Mouse (Mus musculus) cerebellum, adult 8-10 months (tissue): Measurements from ENCODE around the gene Cpa2.

ENCODE experiments used
- DNase-seq: peaks from one replicate; pipeline ENCODE4 v3.0.0; 2022

Cpa2 gene

DNA sequence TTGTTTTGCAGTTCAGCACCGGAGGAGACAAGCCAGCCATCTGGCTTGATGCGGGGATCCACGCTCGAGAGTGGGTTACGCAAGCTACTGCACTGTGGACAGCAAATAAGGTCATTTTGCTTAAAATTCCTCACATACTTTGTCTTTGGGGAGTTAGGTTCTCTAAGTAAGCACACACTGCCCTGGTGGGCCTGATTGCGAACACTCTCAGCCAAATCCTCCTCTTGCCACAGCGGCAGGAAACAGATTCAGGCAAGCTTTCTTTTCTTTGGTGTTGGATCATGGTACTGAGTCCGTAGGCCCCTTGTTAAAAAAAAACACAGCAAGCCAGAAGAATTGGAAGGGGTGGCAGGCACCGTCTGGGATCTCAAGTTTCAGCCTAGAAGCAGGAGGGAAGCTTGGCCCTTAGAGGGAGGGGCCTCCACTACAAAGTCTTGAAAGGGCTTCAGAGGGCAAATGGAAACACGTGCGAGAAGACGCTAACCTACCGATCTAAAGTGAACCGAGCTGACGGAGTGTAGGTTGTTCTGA is 7.9 kb downstream of the Cpa2 start:
- DNase-seq, result no peak

DNA sequence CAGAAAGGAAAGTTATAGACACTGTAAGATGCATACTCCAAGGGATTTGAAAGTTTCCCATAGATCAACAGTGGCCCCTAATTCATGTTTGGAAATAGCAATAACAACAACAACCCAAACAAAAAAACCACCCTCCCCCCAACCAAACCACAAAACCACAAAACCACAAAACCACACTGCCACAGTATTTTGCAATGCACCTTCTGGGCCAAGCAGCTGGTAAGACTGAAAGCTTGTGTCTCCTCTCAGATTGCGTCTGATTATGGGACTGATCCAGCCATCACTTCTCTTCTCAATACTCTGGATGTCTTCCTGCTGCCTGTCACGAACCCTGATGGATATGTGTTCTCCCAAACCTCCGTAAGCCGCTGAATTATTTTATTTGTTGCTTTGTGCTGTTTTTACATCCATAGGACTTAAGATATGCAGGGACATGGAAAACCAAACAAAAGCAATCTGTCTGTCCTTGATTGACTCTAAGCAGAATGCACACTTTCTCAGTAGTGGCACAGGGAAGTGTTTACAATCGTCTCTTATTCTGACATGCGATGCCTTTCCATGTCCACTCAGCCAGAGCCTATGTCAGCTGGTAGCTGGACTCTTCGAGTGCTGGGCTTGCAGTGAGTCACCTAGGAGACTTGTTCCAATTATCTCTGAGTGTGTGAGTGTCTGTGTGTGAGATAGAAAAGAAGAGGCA is 9.3 kb downstream of the Cpa2 start:
- no peak for DNase-seq

DNA sequence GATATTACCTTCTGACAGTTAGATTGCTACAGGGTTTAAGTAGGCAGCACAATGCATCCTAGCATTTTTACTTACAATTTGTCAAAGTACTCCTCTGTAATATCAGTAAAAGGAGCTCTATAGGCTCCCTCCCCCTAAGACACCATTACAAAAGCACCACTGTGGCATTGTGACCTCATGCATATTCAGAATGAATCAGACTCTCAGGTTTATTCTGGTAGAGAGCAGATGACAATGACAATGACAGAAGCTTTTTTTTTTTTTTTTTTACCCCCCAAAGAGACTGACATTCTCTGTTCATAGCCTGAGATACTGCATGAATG is 9.8 kb downstream of the Cpa2 start:
- no peak for DNase-seq

DNA sequence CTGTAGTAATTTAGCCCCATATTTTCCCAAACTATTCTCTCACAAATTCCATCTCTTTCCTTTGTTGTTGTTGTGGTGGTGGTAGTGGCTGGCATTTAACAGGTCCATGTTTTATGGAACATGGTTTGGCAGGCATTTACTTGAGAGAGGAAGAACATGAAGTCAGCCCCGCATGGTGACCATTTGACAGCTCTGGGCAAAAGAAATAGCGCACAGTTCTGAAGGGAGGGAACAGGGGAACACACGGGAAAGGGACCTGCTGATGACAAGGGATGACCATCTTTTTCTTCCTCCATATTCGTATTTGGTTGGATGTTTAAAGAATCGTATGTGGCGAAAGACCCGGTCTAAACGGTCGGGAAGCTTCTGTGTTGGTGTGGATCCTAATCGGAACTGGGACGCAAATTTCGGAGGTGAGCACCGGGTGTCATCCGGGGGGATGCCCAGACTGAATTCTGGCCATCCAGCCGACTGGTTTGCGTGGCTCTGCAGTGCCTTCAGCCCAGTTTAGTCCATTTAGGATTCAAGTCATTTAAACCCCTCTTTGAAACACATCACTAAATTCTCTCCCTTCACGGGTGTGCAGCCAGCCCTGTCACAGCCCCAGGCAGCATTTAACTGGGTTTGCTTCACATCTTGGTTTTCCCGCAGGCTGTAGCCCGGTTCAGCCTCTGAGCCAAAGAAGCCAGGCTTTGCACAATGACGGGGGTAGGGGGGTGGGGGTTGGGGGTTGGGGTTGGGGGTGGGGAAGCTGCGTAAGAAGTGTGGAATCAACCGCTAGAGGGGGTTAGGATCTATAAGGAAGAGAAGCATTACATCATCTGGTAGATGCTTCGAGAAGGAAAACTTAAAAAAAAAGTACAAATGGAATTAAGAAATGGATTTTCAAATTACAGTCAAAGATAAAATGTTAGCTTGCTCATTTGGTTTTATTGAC is 10.5 kb downstream of the Cpa2 start:
- DNase-seq, result peak; percentile 30

DNA sequence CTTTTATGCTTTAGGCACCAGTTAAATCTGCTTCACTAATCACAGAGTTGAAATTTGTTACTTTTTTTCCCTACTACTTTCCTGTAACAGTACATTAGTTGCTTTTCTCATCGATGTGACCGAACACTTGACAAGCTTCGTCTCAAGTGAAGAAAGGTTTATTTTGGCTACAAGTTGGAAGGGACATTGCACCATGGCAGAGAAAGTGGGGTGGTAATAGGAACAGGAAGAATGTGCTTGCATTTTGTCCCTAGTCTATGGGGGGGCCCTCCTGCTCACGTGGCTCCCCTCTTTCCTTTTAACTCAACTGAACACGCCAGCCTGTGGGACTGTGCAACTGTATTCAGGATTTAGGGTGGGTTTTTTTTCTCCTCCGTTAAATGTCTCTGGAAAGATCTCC is 11.2 kb downstream of the Cpa2 start:
- DNase-seq, result no peak

DNA sequence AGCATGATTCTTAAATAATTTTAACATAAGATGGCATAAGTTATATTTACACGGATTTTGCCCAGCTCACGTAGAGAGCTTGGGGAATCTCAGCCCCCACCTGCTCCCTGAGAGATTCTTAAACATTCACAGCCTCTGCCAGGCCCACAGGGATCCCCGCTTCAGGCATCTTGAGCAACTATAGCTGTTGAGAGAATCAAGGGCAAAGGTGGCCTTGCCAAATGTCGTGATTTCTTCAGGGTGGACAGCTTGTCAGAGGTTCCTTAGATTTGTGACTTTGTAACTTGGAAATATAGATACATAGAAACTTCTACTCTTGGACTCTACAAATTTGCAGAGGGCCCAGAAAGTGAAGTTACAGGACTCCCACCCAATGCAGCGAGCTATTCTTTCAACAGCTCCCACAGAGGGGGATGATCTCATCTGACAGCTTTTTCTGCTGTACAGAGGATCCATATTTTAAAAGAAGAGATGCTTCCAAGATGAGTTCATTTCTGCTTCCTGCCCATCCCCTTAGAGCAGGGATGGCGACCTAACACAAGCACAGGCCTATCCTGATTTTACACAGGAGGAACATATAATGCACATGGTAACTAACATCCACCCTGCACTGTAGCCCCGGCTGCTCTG is 12.1 kb downstream of the Cpa2 start:
- no peak for DNase-seq

DNA sequence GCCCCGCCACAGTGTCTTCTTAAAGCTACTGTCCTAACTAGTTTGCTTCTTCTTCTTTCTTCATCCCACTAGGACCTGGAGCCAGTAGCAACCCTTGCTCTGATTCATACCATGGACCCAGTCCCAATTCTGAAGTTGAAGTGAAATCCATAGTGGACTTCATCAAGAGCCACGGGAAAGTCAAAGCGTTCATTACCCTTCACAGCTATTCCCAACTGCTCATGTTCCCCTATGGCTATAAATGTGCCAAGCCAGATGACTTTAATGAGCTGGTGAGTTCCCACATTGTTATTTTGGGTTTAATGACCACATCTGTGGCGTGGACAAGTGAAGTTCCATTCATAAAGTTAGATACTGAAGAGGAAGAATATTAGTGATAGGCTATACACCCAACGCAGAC is 12.7 kb downstream of the Cpa2 start:
- no peak for DNase-seq

DNA sequence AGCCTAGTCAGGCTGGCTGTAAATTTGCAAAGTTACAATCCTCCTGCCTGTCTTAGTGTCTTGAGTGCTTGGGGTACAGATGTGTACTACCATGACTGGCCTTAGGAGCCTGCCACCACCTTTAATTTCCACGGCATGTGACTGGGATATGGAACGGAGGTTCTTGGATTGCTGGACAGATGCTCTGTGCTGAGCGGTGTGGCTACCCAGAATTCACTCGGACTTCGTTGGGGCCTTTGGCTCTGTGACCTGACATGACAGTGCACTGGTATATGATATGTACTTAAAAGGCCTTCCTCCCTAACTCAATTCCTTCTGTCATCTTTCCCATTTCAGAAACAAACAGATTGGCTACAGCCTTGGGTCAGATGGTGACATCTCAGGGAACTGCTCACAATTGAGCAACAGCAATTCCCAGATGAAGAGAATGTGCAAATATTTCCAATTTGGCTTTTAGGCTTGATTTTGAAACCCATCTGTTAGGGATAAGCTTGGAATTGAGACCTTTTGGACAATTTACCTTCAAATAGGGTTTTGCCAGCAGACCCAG is 13.3 kb downstream of the Cpa2 start:
- DNase-seq, result no peak

DNA sequence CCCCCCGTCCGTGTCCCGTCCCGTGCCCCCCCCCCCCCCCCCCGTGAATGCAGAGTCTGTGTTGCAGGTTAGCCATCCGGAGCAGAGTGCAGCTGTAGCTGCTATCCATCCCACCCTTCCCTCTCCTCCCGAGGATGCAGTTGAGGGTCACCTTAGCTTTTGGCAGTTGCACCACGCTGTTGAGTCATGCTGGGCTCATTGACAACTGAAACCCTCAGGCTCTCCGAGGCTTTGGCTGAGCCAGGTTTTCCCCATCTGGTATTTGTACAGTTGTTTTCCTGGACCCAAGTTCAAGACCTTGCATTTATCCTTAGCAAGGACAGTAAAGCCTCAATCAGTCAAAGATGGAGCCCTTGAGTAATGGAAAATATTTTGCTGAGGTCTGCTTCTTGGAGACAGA is 14.7 kb downstream of the Cpa2 start:
- DNase-seq, result no peak

DNA sequence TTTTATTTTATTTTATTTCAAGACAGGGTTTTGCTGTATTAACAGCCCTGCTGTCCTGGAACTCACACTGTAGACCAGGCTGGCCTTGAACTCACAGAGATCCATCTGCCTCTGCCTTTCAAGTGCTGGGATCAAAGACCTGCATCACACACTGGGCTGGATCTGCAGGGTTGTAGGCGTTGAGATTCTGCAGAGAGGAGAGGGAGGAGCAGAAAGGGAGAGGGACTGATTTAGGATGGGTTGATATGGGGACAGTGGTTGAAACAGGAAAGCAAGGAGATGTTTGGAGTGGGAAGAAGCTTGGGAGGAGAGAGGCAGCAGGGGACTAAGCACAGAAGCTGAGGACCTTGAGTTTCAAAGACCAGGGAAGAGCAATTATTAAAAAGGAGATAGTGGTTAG is 18.3 kb downstream of the Cpa2 start:
- DNase-seq, result no peak

DNA sequence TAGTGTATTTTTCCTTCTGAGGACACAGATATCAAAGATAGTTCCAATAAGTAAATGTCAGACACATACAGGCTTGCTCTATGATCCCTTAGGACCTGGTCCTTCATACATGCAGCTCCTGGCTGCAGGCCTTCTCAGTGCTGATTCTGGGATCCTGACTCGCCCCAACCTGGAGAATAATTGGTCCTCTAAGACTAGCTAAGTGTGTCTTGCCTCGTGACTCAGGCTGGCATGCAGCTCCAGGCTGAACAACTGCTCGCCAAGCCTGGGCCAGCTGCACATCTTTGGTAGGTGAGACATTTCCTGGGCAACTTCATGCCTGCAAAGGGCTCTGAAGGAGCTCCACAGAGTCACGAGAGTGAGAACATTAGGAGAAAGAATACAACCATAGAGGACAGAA is 20.8 kb downstream of the Cpa2 start:
- no peak for DNase-seq

DNA sequence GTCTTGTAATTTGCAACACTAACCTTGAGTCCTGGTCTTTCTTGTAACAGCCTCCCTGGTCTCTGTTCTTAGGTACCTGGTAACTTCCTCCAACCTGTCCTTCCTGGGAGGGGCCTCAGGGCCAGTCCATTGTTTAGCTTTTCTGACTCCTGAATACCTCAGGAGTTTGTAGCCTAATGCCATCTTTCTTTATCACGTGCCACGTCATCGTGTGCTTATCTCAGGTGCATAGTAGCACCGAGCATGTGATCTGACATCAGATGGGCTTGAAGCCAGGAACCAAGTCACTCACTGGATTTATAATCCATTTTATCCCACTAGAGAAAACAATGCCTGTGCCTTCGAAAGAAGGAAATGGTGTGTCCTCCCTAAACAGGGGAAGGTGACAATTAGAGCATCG is 22.2 kb downstream of the Cpa2 start:
- no peak for DNase-seq

DNA sequence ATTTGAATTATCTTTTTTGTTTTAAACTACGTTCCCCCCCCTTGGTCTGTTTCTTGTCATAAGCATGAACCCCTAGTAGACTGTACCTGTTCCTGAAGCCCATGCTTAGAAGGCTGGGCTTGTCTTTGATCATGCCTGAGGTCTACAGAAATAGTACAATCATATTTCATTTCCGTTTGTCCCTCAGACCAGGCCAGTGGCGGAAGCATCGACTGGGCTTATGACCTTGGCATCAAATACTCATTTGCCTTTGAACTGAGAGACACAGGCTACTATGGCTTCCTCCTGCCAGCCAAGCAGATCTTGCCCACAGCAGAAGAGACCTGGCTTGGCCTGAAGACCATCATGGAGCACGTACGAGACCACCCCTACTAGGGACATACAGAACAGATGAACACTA is 22.7 kb downstream of the Cpa2 start:
- DNase-seq, result no peak

DNA sequence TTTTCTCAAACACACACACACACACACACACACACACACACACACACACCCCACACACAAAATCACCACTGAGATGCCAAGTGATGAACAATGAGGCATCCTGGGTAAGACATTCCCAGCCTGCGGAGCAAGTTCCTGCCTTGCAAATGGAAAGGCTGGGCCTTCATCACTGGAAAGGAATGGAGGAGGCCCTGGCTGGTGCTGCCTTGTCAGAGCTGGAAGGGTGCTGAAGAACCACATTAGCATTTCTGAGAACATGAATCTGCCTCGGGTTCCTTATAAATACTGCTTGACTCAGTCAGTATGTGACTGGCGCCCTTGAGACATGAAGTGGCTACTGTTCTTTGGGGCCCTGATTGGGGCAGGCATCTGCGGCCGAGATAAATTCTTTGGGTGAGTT is 26.7 kb downstream of the Cpa2 start, which contains the start of gene Cpa4:
TSS of gene Cpa4 (plus strand) at position 301 of the 400 bp plus-strand sequence.
- no peak for DNase-seq

DNA sequence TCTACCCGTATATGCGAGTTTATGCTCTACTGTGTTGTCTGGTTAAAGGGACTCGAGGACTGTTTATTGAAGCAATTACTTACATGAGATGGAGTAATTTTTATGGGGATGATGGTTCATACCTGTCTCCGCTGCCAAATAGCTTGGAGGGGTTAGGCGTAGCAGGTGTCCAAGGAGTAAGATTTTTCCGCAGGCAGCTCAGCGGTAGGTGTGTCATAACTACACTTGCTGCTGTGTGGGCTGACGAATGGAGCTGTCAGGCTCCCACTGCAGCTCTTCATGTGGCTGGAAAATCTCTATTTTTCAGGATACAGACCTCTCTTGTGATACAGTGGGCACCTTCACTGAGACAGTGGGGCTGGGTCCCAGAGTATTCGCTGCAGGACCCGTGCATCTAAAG is 27.9 kb downstream of the Cpa2 start:
- no peak for DNase-seq

DNA sequence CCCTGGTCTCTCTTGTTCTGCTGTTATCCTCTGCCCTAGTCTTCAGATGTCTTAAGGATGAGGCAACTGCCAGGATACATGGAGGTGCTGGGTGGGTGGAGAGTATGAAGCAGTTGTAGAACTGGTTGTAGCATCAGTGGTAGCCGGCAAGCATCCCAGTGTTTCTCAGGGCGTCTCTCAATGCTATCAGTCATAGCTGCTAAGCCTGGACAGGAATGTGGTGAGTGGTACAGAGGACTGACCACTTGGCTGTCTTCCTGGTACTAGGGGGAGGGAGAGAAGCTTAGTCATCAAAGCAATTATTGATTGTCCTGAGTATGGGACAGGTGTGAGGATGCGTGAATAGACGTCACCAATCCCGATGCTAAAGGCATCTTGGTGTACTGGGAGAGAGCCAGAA is 28.6 kb downstream of the Cpa2 start:
- no peak for DNase-seq

DNA sequence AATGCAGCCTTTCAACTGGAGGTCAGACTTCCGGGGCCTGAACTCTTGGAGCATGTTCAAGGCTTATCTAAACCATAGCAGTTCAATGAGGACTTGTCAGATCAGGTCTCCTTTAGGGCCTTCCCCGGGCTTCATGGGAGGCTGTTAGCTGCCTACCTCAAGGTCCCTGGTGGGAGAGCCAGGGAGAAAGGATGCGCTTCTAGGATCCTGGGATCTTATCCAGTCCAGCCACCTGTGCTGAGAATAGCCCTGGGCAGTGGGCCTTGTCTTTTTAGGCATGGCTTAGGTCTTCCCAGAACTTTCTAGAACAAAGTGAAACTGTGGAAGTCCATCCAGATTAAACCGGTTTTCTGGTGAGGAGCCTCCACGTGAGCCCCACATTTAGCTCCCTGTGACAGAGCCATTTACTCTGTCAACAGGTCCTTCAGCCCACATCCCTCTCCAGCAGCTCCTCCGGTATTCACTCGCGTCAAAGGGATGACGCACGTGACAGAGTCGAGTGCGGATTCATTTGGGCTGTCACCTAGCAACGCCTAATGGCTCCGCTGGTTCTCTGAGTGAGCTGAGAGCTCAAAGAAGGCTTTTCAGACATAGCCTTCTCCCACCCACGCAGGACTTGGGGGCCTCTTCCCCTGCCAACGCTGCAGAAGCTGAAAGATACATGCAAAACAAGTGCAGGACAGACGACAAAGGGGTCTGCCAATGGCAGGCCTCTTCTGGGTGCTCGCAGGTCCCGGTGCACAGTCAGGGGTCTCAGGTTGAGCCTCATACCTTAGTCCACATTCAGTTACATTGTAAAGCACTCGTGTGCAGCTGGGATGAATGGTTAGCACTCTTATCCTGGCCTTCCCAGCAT is 31.3 kb downstream of the Cpa2 start:
- no peak for DNase-seq

DNA sequence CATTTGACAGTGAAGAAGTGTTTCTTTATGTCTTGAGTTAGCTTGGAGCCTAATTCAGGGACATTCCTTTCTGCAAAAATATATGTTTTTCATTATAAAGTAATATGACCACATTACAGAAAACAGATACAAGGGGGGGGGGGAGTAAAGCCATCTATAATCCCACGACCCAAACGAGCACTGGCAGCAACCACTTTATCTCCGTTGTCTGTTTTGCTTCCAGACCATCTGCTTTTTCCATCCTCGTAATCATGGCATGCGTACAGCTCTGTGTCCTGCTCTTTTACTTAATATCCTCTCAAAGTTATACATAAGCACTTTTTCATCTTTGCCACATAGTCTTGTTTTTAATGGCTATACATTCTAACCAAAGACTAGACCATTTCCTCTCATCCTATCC is 32.0 kb downstream of the Cpa2 start:
- no peak for DNase-seq

DNA sequence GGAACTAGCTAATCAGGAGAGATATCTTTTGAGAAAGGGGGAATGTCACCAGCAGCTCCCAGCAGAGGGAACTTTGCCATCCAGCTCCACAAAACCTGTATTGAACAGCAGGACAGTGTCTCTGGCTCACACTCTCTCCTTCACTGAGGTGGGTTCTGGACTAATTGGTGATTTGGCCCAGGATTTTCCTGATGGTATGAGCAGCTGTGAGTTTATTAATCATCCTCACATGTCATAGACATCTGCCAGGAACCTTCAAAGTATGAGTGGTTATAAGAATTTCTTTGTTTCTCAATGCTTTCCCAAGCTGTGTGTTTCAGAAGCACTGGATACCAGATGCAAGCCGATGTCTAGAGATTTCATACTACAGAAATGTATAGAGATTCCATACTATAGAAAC is 33.6 kb downstream of the Cpa2 start:
- DNase-seq, result no peak

DNA sequence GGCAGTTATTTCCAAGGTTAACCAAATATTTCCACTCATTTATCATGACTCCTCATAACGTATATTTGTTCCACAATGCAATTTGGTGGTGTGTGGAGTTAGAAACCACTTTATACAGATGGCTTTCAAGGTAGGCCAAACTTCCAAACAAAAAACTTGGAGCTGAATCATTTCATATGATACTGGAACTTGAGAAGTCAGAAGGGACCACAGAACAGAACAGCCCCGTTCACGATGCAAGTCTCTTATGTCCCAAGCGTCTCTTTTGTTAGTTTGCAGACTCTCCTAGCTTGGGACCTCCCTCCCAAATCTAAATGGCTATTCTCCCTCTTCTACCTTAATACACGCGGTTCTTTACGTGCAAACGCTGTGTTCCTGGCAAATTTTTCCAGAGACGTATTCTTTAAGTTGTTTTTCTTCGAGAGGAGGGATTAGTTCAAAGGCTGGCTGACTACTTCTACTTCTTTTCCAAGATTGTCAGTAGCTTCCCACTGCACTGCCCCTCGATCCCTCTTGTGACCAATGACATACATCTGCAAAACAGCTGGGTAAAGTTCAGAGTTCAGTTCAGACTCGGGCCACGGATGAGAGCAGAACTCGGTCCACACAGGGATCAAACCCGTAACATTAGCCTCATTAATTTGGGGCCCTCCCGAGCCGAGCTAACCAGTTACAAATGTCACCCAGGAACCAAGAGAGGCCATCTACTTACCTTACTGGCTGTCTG is 35.3 kb downstream of the Cpa2 start:
- DNase-seq, result no peak

DNA sequence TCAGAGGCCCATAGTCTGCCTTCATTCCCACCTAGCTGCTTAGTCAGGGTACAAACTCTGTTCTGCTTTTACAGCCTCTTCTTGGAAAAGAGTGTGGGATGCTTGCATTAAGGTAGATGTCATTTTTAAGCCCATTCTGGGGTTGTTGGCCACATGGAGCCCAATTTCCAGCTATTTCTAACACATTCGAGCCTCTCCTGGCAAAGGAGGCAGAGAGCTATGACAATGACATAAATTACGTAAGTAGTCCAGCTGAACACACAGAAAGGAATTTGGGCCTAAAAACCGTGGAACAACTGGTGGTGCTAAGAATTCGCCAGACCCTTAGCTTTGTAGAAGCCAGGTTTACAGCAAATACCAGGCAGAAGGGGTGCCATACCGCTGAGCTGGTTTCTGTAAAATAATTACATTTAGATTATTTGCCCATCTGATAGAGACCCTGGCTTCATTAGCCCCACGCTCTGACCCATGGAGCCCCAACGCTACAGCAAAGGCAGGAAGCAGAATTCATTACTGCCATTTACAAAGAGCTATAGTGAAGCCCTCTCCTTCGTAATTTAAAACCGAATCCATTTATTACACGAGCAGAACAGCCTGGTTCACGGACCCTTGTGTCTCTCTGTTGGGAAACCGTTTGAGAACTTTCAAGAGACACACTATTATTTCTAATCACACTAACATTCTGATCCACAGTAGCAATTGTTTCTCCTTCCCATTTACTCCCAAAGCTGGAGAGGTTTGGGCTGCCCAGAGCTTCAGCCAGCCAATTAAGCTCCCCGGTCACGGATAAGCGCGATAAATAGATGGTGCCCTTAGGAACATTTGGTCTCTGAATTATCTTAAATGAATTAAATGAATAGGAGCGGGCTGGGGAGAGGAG is 38.8 kb downstream of the Cpa2 start:
- DNase-seq, result no peak
